Mouse (Mus musculus) forebrain, postnatal 0 days (tissue): Measurements from ENCODE around the gene Vdr. TPM values are rescaled to one million over a fixed set of nuclear protein-coding genes. Genes with fewer than 3 reads are reported as not detected.

Experiments
- ATAC-seq: fragments of 200-750 bp; cut with Nextera tagmentation; 2 replicates; pipeline ENCODE4 v1.8.0; 2017; ENCODE audit warnings: mild to moderate bottlenecking, moderate library complexity
- DNase-seq: peaks from one replicate; pipeline ENCODE4 v3.0.0-alpha.2; 2015
- H3K27ac ChIP-seq: fragments of 300-500 bp; sonication (generic); 2 replicates; pipeline ENCODE4 v1.5.1; 2014; ENCODE audit warnings: low read depth, mild to moderate bottlenecking, antibody characterized with exemption, low read length, moderate library complexity, mixed read lengths
- H3K27me3 ChIP-seq: fragments of 300-500 bp; sonication (generic); 2 replicates; pipeline ENCODE4 v1.6.1; 2014; ENCODE audit warnings: mild to moderate bottlenecking, low read length, mixed read lengths; ENCODE audit not compliant: insufficient read depth
- H3K36me3 ChIP-seq: fragments of 300-500 bp; sonication (generic); 2 replicates; pipeline ENCODE4 v1.6.1; 2014; ENCODE audit warnings: mild to moderate bottlenecking, moderate library complexity; ENCODE audit not compliant: insufficient read depth
- H3K4me1 ChIP-seq: fragments of 300-500 bp; sonication (generic); 2 replicates; pipeline ENCODE4 v1.6.1; 2014; ENCODE audit warnings: antibody characterized with exemption; ENCODE audit not compliant: insufficient read depth
- H3K4me2 ChIP-seq: fragments of 300-500 bp; sonication (generic); 2 replicates; pipeline ENCODE4 v1.6.1; 2014; ENCODE audit warnings: low read depth, mild to moderate bottlenecking, moderate library complexity
- H3K4me3 ChIP-seq: fragments of 300-500 bp; sonication (generic); 2 replicates; pipeline ENCODE4 v1.5.1; 2014; ENCODE audit warnings: low read depth, low read length, mixed read lengths
- H3K9ac ChIP-seq: fragments of 300-500 bp; sonication (generic); 2 replicates; pipeline ENCODE4 v1.6.1; 2014; ENCODE audit warnings: mild to moderate bottlenecking
- H3K9me3 ChIP-seq: fragments of 300-500 bp; sonication (generic); 2 replicates; pipeline ENCODE4 v1.6.1; 2016; ENCODE audit warnings: low read length
- CTCF ChIP-seq: sonication (generic); IDR thresholded peaks from 2 replicates; pipeline ENCODE4 v1.5.1; 2016; ENCODE audit warnings: antibody characterized with exemption, control low read depth, low read depth
- WGBS: fragments of 180-500 bp; shearing (Covaris S2); extraction: QIAGEN DNeasy Blood & Tissue Kit; methylation state at CpG from one replicate; pipeline ENCODE4 v1.1.7; 2014; 5-methylcytosine and 5-hydroxymethylcytosine counted together
- polyA plus RNA-seq: library from polyadenylated mRNA; unstranded; fragments of >200 nt; fragmentation: Nextera tagmentation; extraction: Ambion mirVana; gene quantifications from 2 replicates; pipeline ENCODE4 v1.2.1, GENCODE M21; 2015
- total RNA-seq: library from RNA; depleted of rRNA; stranded (reverse); fragments of >200 nt; gene quantifications from 2 replicates; pipeline ENCODE4 v1.2.3, GENCODE M21; 2014

The Vdr gene
- total and polyA plus RNA-seq, 2 experiments from 2014 or later: 0.05 to 0.76 TPM

DNA sequence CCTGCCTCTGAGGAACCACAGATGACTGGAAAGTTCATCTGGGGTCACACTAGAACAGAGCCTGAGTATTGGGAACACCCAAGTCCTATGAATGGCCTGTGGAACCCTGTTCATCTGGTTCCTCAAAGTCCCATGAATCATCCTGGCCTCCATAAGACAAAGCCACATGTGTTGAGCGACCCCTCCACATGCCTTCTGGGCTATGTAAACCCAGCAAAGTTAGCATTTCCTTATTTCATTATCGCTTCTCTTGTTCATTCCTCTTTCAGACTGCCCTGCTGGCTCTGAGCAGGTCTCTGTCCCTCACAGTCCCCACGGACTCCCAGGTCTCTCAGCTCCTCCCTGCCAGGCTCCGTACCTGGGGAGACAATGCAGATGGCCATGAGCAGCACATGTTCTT, 52.0 kb downstream of the Vdr start:
- no peak for TF ChIP-seq CTCF
- Histone ChIP-seq H3K9me3 (no peaks in the 10 kb centered on the region), H3K4me2 (no peak overlapping the region), H3K4me3 (no peak overlapping the region), H3K4me1 (no peaks in the 10 kb centered on the region), H3K27ac (no peak overlapping the region), H3K36me3 (no peaks in the 10 kb centered on the region), H3K27me3 (no peaks in the 10 kb centered on the region), H3K9ac (no peak overlapping the region)
- ATAC-seq (no peak), DNase-seq (no peak)
- 88% methylated on average over 4 of the region's 4 CpGs for WGBS

GRCm38 (mm10) chr15:97854551-97854950, 55.9 kb downstream of the Vdr start:
- no peak overlapping the region for H3K4me2 ChIP-seq
- no peaks in the 10 kb centered on the region for H3K4me1 ChIP-seq
- H3K9me3 ChIP-seq: no peaks in the 10 kb centered on the region
- TF ChIP-seq CTCF: no peak
- no peaks in the 10 kb centered on the region for H3K36me3 ChIP-seq
- no peak overlapping the region for H3K9ac ChIP-seq
- no peak for DNase-seq
- no peak for ATAC-seq
- H3K27me3 ChIP-seq: no peaks in the 10 kb centered on the region
- no peak overlapping the region for H3K4me3 ChIP-seq
- WGBS: 64% methylated on average over 6 of the region's 6 CpGs
- no peak overlapping the region for H3K27ac ChIP-seq

GRCm38 (mm10) chr15:97854059-97854458, 56.4 kb downstream of the Vdr start:
- ATAC-seq (no peak), DNase-seq (no peak)
- H3K9ac ChIP-seq: no peak overlapping the region
- no peak for TF ChIP-seq CTCF
- no peak overlapping the region for H3K4me3 ChIP-seq
- WGBS: 37% methylated on average over 8 of the region's 8 CpGs
- no peak overlapping the region for H3K4me2 ChIP-seq
- H3K27me3 ChIP-seq: no peaks in the 10 kb centered on the region
- H3K36me3 ChIP-seq: no peaks in the 10 kb centered on the region
- no peaks in the 10 kb centered on the region for H3K4me1 ChIP-seq
- no peak overlapping the region for H3K27ac ChIP-seq
- H3K9me3 ChIP-seq: no peaks in the 10 kb centered on the region

DNA sequence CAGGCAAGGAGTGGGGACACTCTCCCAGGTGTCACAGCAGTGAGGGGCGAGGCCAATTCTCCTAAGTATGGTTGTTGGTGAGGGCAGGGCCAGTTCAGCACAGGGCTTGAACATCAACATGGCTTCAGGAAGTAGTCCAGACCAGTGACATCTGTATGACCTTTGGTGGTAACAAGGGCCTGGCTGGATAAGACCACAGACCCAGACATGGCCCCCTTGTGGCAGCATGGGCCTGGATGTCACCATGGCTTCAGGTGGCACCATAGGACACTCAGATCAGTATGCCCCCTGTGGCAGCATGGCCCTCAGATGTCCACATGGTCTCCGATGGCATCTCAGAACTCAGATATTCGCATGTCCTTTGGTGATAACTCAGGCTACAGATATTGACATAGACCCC, 58.1 kb downstream of the Vdr start:
- 87% methylated on average over 3 of the region's 3 CpGs for WGBS
- H3K27ac ChIP-seq: no peak overlapping the region
- H3K9ac ChIP-seq: no peak overlapping the region
- TF ChIP-seq CTCF: no peak
- no peaks in the 10 kb centered on the region for H3K4me1 ChIP-seq
- ATAC-seq (no peak), DNase-seq (no peak)
- H3K4me2 ChIP-seq: no peak overlapping the region
- no peaks in the 10 kb centered on the region for H3K9me3 ChIP-seq
- no peaks in the 10 kb centered on the region for H3K36me3 ChIP-seq
- H3K27me3 ChIP-seq: no peaks in the 10 kb centered on the region
- H3K4me3 ChIP-seq: no peak overlapping the region

- H3K36me3 ChIP-seq: no peaks in the 10 kb centered on the region
- WGBS: 92% methylated on average over 5 of the region's 5 CpGs
- no peaks in the 10 kb centered on the region for H3K4me1 ChIP-seq
- H3K9me3 ChIP-seq: no peaks in the 10 kb centered on the region
- H3K4me3 ChIP-seq: no peak overlapping the region
- H3K27me3 ChIP-seq: no peaks in the 10 kb centered on the region
- no peak overlapping the region for H3K9ac ChIP-seq
- H3K27ac ChIP-seq: no peak overlapping the region
- DNase-seq (no peak), ATAC-seq (no peak)
- no peak for TF ChIP-seq CTCF
- no peak overlapping the region for H3K4me2 ChIP-seq
These were observed 59.4 kb downstream of the Vdr start for GRCm38 (mm10) chr15:97851011-97851410.

DNA sequence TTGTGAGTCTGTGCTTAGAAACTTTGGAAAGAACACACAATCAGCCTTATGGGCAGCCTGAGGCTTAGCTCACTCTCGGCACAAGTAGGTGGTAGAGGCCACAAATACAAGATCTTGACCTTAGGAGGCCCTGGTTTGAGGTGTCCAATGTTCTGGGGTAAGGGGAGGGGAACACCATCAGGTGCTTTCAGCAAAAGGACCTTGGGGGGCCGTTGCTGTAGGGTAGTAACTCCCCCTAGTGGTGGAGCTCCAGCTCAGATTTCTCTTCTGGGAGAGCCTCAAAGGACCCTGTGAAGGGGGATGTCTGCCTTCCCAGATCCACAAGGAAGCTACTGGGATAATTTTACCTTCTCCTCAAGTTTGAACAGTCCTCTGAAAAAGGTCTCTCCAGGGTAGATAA, 60.0 kb downstream of the Vdr start:
- Histone ChIP-seq H3K4me2 (no peak overlapping the region), H3K9ac (no peak overlapping the region), H3K27me3 (no peaks in the 10 kb centered on the region), H3K36me3 (no peaks in the 10 kb centered on the region), H3K27ac (no peak overlapping the region), H3K9me3 (no peaks in the 10 kb centered on the region), H3K4me3 (no peak overlapping the region), H3K4me1 (no peaks in the 10 kb centered on the region)
- DNase-seq (no peak), ATAC-seq (no peak)
- TF ChIP-seq CTCF: peak; percentile 55
- 13% methylated on average over 2 of the region's 2 CpGs for WGBS

DNA sequence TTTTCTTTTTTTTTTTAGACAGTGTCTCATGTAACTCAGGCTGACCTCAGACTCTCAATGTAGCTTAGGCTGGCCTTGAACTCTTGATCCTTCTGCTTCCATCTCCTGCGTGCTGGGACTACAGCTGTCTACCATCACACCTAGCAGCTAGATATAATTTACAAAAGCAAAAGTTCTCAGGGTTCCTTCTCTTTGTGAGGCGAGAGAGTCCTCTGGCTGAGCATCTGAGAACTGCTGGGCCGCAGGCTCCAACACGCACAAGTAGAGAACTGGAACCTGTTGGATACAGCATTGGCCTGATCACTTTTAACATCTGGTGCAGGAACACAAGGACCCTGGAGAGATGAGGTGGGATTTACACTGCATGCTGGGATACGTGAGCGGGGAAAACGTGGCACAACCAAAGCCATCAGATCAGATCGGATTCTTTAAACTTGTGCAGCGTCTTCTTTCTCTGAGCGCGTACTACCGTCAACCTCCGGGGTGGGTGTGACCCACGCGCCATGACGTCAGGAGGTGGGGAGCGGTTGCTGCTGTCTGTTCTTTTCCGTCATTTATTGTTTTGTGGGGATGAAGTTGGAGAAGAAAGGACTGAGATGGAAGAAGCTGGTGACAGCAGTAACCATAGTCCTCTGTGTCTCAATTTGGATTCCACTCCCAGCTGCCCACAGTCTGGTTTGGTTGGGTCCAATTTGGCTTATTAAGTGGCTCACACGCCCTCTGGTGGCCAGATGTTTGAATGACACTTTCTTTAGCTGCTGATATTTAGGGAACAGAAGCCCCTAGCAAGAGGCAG, 61.1 kb downstream of the Vdr start:
- H3K4me2 ChIP-seq: peak overlapping the region; percentile 50
- peak overlapping the region; percentile 67 for H3K27ac ChIP-seq
- H3K36me3 ChIP-seq: no peaks in the 10 kb centered on the region
- DNase-seq (peak; percentile 97), ATAC-seq (peak; percentile 92)
- WGBS: 7% methylated on average over 19 of the region's 19 CpGs
- H3K27me3 ChIP-seq: no peaks in the 10 kb centered on the region
- H3K9ac ChIP-seq: peak overlapping the region; percentile 41
- H3K4me1 ChIP-seq: no peaks in the 10 kb centered on the region
- TF ChIP-seq CTCF: peak; percentile 91
- H3K4me3 ChIP-seq: peak overlapping the region; percentile 32
- no peaks in the 10 kb centered on the region for H3K9me3 ChIP-seq
